Mouse (Mus musculus): ENCODE results near the gene Hectd4.

GRCm38 (mm10) chr5:121336009-121336408, 116.0 kb downstream of the Hectd4 start:
- TF ChIP-seq CTCF (IDR thresholded peaks at IDR 0.05): no peak
- no peak for TF ChIP-seq POLR2A (IDR thresholded peaks at IDR 0.05; ENCODE audit: insufficient read depth, low read depth, low read length)

Data from heart, adult 2 months (tissue).